Mouse (Mus musculus): ENCODE measurements around the gene Galnt10.

GRCm38 (mm10) chr11:57615286-57615685, 30.0 kb upstream of the Galnt10 start:
- TF ChIP-seq CTCF (IDR thresholded peaks at IDR 0.05; ENCODE audit: low read depth, low read length) = no peak
- no peak for TF ChIP-seq POLR2A (IDR thresholded peaks at IDR 0.05; ENCODE audit: insufficient read depth, low read length)

All from ES-Bruce4 (cell line).